Mouse (Mus musculus) common myeloid progenitor, adult 5-6 weeks (primary cell): Measurements from ENCODE around the gene Tstd1. TPM values are rescaled to one million over a fixed set of nuclear protein-coding genes. Genes with fewer than 3 reads are reported as not detected.
A peak's percentile ranks its signal among the peaks of the same experiment; 100 is the strongest.

Experiments
- ATAC-seq: replicated peaks from 2 replicates; pipeline ENCODE4 v1.8.0; 2016; ENCODE audit warnings: low read depth, mild to moderate bottlenecking, moderate TSS enrichment, inconsistent platforms; ENCODE audit not compliant: poor library complexity, severe bottlenecking
- total RNA-seq: library from RNA; stranded (forward); fragments of 200-1000, 187-1606 nt; gene quantifications from 2 replicates; pipeline ENCODE4 v1.2.3, GENCODE M21; 2017

Gene Tstd1
- total RNA-seq = 0.18 and 1.2 TPM in 2 replicates

GRCm38 (mm10) chr1:171418660-171419059 lies at the start of gene Tstd1:
Gene Tstd1, plus strand, starts transcription at chr1:171418872.
- ATAC-seq = no peak

- ATAC-seq = peak; percentile 66
These were observed 48.7 kb upstream of the Tstd1 start, which contains the start of gene Nectin4 for GRCm38 (mm10) chr1:171369845-171370556. Gene Nectin4, plus strand, starts transcription at chr1:171370099.

- no peak for ATAC-seq
These were observed 45.8 kb upstream of the Tstd1 start for GRCm38 (mm10) chr1:171372880-171373279.

- no peak for ATAC-seq
These were observed 44.7 kb upstream of the Tstd1 start for GRCm38 (mm10) chr1:171373946-171374345.

GRCm38 (mm10) chr1:171375646-171376097 lies 43.0 kb upstream of the Tstd1 start:
- peak; percentile 42 for ATAC-seq

- ATAC-seq = no peak
These were observed 40.4 kb upstream of the Tstd1 start for GRCm38 (mm10) chr1:171378298-171378697.

- peak; percentile 88 for ATAC-seq
These were observed 38.6 kb upstream of the Tstd1 start for GRCm38 (mm10) chr1:171379935-171380599.

GRCm38 (mm10) chr1:171382096-171382620 lies 36.5 kb upstream of the Tstd1 start:
- peak; percentile 40 for ATAC-seq

GRCm38 (mm10) chr1:171384361-171384760 lies 34.3 kb upstream of the Tstd1 start:
- ATAC-seq = no peak

GRCm38 (mm10) chr1:171385171-171385570 lies 33.5 kb upstream of the Tstd1 start:
- ATAC-seq = no peak

GRCm38 (mm10) chr1:171387099-171387498 lies 31.6 kb upstream of the Tstd1 start:
- ATAC-seq = no peak

- peak; percentile 83 for ATAC-seq
These were observed 30.1 kb upstream of the Tstd1 start, which contains the start of gene Arhgap30 for GRCm38 (mm10) chr1:171388376-171389102. Gene Arhgap30, plus strand, starts transcription at chr1:171388954.

- peak; percentile 82 for ATAC-seq
These were observed 28.6 kb upstream of the Tstd1 start for GRCm38 (mm10) chr1:171390101-171390500.

- no peak for ATAC-seq
These were observed 16.9 kb upstream of the Tstd1 start for GRCm38 (mm10) chr1:171401821-171402220.

- ATAC-seq = no peak
These were observed 15.7 kb upstream of the Tstd1 start for GRCm38 (mm10) chr1:171402991-171403390.

- ATAC-seq = no peak
These were observed 11.4 kb upstream of the Tstd1 start for GRCm38 (mm10) chr1:171407263-171407662.

- no peak for ATAC-seq
These were observed 8.4 kb upstream of the Tstd1 start for GRCm38 (mm10) chr1:171410231-171410630.

GRCm38 (mm10) chr1:171410947-171411484 lies 7.7 kb upstream of the Tstd1 start, which contains the start of gene Usf1:
Gene Usf1, plus strand, starts transcription at chr1:171411313.
- ATAC-seq = peak; percentile 88

- ATAC-seq = no peak
These were observed 7.2 kb upstream of the Tstd1 start for GRCm38 (mm10) chr1:171411492-171411941.

GRCm38 (mm10) chr1:171412001-171412441 lies 6.7 kb upstream of the Tstd1 start:
- peak; percentile 34 for ATAC-seq
